Mouse (Mus musculus) ES-E14 (cell line): Measurements from ENCODE around the gene Btg2.

ENCODE experiments used
- CHD2 ChIP-seq: IDR thresholded peaks from 2 replicates; pipeline ENCODE4 v1.6.1; 2014; ENCODE audit warnings: mild to moderate bottlenecking, low read depth, low read length, inconsistent platforms
- HCFC1 ChIP-seq: IDR thresholded peaks from 2 replicates; pipeline ENCODE4 v1.6.1; 2012; ENCODE audit warnings: low read length, inconsistent platforms, borderline replicate concordance; ENCODE audit not compliant: insufficient read depth
- MAFK ChIP-seq: IDR thresholded peaks from 2 replicates; pipeline ENCODE4 v1.6.1; 2014; ENCODE audit warnings: mild to moderate bottlenecking, low read depth, low read length, inconsistent platforms; ENCODE audit not compliant: insufficient read depth
- ZC3H11A ChIP-seq: IDR thresholded peaks from 2 replicates; pipeline ENCODE4 v1.6.1; 2012; ENCODE audit warnings: low read depth, mild to moderate bottlenecking, inconsistent platforms, low read length, borderline replicate concordance
- ZNF384 ChIP-seq: IDR thresholded peaks from 2 replicates; pipeline ENCODE4 v1.6.1; 2012; ENCODE audit warnings: low read depth, low read length, inconsistent platforms

GRCm38 (mm10) chr1:134095721-134096120 lies 16.8 kb upstream of the Btg2 start:
- TF ChIP-seq ZNF384 (no peak), MAFK (no peak), HCFC1 (no peak), ZC3H11A (no peak), CHD2 (no peak)
